Mouse (Mus musculus) cerebellum, postnatal 10 days (tissue): ENCODE measurements around the gene Arid2.

ENCODE experiments used
- DNase-seq, 2 experiments: peaks; one replicate each; pipeline ENCODE4 v3.0.0; 2021; ENCODE audit warnings: mixed read lengths in 2 of 2

Gene Arid2

DNA sequence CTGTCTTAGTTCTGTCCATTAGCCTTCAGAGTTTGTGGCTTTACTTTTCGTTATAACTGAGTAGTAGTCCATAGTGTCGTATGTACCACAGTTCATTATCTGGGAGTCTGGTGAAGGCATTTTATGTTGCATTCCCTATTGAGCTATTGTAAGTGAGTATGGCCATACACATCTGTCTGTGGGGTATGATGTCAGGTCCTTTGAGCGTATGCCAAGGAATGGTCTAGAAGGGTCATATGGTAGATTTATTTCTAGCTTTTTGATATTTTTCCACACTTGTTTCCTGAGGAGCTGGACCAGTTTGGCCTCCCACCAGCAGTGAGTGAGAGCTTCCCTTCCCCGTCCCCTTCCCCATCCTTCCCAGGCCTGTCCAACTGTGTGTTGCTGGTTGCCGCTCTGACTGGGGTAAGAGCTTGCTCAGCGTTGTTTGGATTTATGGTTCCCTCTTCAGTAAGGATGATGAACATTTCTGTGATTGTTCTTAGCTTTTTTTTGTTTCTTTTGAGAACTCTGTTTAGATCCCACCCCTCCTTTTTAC lies 58.1 kb downstream of the Arid2 start:
- DNase-seq: peak; percentile 24 to 41

DNA sequence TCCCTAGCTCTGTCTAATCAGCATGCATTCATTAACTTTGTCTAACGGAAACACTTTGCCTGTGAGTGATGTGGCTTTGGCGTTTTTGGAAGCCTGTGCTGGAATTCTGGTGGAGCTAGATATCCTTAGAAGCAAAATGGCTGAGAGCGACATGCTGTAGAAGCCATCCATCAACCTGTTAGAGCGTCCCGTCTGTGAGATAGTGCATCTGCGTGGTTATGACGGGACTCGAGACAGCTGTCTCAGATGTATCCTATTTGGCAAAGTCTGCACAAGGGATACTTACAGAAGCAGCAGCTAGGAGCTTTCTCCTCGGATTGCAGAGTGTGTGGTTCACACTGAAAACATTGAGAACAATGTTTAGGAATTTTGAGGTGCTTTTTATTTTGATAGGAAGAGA lies 64.1 kb downstream of the Arid2 start:
- no peak for DNase-seq

DNA sequence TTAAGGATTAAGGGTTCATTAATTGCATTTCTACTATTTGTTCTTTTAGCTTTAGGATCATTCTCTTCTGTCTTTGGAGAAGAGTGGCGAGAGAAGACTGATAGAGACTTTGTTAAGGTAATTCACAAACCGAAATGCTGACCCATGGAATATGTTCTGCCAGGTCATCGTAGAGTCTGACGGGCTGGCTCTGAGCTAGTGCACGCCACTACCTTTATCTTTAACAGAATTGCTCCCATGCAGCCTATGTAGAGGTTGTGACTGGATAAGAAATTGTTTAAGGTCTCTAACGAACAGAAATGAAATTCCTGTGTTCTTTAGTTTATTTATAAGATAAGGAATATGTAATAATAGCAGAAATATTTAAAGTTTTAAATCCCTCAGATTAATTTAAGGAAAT lies 71.6 kb downstream of the Arid2 start:
- no peak for DNase-seq

DNA sequence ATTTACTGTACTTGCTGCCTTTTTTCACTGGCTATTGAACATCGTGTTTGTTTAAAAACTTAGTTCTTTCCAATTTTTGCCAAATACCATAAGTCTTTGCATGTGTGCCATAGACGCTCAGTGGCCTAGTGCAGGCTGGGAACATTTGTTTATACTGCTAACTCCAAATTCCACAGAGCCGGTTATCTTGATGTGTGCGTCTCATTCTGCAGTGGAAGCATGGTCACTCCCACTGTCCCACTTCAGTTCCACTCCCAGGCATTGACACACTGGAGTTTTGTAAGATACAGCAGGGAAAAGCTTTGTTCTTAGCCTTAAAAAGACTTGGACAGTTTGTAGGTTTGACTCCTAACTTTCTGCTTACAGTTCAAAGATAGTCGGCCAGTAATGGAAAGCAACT lies 73.3 kb downstream of the Arid2 start:
- DNase-seq: no peak

DNA sequence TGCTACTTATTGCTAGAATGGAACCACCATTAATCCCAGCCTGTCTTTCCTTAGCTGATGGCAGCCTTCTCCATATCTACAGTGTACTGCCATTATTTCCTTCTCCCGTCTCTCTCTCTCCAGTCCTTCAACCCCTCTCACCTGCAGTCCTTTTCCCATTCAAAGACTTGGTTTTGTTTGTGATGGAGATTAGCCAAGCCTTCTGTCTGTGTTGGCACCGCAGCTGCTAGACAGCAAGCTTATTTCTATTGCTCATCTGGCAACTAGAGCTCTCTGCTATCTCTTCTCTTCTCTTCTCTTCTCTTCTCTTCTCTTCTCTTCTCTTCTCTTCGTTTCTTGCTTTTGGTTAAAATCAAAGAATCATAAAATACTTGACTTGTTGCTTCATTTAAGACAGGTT lies 78.0 kb downstream of the Arid2 start:
- DNase-seq: peak; percentile 46 to 53

DNA sequence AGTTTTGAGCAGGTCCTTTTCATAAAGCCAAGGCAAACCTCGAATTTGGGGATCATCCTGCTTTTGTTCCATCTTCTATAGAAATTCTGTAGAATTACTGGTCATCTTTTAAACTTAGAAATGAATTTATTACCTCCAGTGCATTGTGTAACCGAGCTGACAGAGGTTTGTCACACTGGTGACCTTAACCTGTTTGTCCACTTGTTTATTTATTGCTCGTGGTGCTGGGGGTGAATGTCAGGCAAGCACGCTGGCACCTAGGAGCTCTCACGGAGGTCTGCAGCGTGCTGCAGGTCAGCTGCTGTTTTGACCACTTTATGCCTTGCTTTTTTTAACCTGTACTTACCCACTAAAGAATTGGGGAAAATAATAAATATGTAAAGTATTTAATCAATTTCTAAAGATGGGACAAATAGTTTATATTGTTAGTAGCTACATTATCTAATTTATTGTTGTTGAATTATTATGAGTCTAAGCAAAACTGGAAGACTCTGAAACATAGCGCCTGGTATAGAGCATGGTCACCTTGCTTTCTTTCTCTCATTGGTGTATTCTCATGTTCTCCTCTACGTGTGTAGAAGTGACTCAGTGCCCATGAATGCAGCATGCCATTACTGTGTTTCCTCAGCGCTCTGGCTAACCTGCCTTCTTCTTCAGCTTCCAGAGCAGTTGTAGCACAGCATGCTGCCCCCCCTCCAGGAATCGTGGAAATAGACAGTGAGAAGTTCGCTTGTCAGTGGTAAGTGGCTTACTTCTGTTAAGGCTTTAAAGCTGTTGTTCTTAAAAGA lies 79.1 kb downstream of the Arid2 start:
- peak in 1 of 2 experiments; percentile 16 for DNase-seq

DNA sequence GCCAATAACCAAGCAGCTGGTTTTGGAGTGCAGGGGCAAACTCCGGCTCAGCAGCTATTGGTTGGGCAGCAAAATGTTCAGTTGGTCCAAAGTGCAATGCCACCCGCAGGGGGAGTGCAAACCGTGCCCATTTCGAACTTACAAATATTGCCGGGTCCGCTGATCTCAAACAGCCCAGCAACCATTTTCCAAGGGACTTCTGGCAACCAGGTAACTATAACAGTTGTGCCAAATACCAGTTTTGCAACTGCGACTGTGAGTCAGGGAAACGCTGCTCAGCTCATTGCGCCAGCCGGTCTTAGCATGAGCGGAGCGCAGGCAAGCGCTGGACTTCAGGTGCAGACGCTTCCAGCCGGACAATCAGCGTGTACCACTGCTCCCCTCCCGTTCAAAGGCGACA lies 84.0 kb downstream of the Arid2 start:
- DNase-seq: no peak

DNA sequence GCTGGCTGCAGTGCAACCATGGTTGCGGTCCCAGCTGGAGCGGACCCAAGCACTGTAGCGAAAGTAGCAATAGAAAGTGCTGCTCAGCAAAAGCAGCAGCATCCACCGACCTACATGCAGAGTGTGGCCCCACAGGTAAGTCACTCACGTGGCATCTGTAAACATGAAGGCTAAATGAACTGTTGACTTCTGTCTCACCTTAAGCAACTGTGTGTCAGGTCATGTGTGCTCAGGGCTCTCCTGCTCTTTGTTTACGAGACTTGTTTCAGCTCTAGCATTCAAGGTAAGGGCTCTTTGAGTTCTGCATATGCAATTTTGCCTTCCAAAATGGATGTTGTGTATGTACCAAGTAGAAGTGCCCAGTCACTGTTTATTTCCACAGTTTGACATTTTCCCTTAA lies 85.3 kb downstream of the Arid2 start:
- DNase-seq: no peak

DNA sequence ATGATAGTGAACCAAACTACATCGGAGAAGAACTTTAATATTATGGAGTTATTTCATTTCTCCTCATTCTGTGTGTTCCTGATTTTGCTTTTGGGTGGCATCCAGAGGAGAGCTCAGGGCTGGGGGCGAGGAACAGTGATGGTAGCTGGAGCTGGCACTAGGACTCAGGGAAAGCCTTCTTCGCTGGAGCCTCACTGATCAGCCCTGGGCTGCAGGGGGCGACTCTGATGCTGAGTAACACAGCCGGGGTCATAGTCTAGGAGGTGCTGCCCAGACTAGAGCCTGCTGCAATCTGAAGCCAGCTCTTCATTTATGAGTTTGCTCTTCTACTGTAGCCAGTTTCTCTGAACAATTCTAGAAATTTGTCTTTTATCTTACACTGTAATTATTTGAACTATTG lies 85.8 kb downstream of the Arid2 start:
- peak in 1 of 2 experiments; percentile 29 for DNase-seq

DNA sequence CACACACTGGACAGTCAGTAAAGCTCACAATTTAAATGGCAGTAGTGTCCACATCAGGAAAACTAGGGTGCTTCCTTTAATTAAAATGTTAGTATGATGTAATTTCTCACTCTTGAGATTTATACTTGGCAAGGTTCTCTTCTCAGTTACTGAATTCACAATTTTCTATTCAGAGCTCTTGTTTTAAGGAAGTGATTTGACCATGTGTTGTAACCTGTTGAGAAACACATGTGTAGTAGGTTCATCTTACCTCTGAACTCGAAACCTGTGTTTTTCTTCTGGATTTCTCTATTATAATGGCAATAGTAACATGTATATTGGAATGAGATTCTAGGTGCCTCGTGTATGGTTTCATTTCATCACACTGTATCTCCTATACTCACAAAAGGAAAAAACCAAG lies 88.9 kb downstream of the Arid2 start:
- no peak for DNase-seq

DNA sequence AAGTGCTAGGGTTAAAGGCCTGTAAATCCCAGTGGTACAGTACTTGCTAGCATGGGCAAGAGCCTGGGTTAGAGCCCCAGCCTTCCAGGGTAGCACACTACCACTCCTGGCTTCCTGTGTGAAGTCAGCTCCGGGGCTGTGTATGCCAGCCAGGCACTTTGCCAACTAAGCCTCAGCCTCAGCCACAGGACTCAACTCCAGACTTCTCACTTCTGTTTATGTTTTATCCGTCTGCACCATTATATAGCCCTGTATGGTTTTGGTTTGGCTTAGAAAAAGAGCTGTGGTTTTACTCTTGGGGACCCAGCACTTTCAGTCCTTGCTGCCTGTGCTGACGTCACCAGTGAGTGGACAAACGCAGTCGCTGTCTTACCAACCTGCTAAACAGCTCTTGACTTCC lies 89.9 kb downstream of the Arid2 start:
- DNase-seq: peak; percentile 63 to 68

DNA sequence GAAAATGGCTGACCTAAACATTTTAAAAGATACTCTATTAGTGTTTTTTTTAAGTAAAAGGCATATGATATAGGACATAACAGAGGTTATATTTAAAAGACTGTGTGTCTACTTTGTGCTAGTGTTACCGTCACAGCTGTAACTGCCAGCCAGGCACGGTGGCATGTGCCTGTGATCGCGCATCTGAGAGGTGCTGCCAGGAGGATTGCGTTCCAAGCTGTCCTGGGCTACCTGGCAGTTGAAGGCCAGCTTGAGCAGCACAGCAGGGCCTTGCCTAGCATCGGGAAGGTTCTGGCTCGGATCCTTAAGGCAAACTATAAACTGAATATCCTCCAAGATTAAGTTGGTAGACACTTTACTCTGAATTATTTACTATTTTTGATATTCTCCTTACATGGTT lies 90.4 kb downstream of the Arid2 start:
- peak; percentile 76 to 81 for DNase-seq

DNA sequence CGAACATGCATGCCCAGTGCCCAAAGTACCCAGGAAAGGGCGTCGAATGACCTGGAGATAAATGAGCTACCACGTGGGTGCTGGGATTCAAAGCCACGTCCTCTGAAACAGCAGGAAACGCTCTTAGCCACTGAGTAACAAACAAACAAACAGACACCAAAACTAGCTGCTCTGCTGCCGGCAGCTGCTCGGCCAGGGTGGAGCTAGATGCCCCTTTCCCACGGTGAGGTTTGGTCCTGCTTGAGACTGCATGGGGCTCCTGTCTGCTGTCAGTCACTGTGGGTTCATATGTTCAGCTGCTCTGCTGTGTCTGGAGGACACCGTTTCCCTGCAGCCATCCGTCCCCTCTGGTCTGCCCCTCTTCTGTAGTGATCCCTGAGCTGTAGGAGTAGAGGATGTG lies 94.9 kb downstream of the Arid2 start:
- no peak for DNase-seq

DNA sequence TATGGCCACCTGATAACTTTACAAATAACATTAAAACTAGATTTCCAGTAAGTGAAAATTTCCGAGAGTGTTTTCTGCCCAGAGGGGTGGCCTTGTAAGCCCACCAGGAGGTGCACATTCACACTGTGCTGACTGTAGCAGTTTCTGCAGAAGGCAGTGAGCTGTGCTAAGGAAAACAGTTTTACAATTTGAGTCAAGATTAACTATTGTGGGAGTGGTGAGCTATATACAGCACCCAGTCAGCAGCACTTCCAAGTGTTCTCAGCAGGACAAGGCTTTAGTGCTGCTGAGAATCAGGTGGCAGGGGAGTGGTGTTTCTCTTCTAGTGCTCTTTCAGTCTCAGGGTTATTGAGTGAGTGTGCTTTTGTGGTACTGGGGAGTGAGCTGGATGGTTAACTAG lies 101.2 kb downstream of the Arid2 start:
- DNase-seq: no peak

DNA sequence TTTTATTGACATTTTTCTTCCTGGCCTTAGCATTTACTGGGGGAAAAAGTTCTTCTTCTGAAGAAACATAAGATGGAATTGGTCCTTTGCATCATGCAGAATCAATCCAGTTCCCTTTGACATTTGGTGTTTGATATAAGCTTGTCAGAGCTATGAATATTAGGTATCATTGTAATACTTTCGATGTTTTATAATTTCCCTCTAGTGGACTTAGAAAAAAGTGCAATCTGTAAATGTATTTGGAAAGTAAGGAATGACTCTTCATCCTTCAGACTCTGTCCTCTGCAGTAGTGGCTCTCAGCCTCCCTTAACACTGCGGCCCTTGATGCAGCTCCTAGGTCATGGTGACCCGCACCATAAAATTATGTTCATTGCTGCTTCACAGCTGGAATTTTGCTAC lies 105.6 kb downstream of the Arid2 start:
- DNase-seq: no peak

DNA sequence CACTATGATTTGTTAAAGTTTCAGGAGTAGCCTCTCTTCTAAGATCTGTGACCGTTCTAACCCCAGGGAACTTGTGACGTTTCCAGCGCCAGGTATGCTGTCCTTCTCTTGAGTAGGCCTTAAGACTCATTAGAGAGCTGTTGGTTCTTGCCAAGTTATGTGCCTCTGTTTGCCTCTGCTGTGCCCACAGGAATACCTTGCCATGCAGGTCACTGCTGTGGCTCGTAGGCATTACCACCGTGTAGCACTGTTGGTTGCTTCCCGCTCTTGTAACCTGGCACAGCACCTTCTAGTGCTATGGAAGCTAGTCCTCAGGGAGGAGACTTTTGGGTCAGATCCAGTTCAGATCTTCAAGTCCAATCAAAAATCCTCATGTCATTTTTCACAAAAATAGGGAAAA lies 107.8 kb downstream of the Arid2 start:
- no peak for DNase-seq

DNA sequence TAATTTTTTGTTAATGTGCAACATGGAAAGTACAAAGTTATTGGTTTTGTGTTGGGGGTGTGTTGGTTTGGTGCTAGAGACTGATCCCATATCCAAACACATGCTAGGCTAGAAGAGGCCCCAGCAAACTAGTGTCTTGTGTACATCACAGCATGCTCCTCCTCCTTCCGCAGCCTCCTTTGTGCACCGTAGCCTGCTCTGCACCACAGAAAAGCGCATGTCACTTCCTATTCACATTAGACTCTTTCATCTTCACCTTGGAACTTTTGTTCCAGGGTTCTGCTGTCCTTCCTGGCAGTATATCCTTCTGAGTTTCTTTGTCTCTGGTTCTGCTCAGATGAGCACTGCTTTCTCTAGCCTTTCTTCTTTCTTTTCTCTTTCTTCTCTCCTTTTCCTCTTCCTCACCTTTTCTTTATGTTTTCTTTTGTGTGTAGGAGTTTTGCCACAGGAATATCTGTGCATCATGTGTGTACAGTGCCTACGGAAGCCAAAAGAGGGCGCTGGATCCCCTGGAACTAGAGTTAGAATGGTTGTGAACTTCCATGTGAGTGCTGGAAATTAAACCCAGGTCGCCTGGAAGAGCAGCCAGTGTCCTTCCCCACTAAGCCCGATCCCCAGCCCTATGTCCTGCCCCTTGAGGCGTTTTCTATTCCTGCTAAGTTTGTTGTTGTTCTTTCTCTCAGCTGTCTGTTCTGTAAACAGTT lies 109.5 kb downstream of the Arid2 start:
- no peak for DNase-seq

DNA sequence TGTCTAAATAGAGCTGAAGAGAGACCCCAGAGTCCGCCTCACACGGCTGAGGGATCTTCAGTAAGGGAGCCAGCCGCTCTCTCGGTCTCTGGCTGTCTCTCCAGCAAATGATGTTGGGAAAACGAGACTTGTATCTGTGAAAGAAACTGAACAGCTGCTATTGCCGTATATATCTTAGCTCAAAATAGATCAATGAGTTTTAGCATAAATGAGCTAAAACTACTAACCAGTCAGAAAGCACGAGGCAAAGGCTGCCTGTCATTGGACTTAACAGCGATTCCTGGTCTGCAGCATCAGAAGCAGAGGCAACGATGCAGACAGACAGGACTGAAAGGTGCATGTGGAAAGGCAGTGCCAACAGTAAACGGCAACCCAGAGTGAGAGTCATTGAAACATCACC lies 111.0 kb downstream of the Arid2 start:
- no peak for DNase-seq

DNA sequence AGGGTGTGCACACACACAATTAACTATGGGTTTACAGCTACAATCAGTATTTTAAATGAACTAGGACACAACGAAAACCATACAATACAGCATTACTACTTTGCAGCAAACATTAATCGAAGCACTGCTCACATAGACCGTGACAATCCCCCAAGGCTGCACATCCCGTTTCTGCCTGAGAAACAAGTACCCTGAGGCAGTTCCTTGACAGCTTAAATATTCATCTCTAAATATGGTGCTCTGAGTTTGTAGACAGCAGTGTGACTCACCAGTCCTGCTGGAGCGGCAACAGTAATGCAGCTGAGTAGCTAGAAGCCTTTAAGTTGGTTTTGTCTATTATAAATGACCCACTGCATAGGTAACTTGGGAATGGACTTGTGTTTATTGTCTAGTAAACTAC lies 118.2 kb downstream of the Arid2 start:
- no peak for DNase-seq

DNA sequence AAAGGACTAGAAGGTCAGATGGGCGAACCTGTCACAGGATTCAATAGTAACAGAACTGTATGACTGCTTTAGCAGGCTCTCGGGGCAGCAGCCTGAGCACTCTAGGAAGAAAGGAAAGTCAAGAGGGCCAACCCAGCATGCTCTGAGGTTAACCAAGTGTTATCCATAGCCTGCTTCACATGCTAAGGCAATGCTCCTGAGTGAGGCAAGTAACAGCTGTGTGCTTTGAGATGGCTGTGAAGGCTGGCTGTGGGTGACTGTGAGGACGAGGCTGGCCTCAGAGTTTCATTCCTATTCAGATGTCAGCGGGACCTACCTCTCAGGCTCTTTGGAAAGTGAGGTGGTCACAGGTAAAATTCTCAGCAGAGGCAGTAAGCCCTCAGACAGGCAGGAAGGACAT lies 118.9 kb downstream of the Arid2 start:
- no peak for DNase-seq

DNA sequence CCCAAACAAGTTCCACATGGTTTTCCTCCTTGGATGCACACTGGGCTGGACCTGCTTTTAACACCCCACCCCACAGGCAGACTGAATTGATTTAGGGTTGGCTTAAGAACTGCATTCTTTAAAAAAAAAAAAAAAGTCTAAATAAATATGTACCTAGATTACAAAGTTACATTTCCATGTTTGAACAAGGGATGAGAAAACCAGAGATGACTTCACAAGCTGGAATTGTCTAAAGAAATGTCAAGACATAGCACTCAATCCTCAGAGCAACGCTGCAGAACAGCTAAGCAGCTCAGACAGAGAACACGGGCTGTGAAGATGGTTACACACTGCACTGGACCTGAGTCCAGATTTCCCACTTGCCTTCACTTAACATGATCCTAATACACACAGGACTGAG lies 119.8 kb downstream of the Arid2 start:
- DNase-seq: no peak

DNA sequence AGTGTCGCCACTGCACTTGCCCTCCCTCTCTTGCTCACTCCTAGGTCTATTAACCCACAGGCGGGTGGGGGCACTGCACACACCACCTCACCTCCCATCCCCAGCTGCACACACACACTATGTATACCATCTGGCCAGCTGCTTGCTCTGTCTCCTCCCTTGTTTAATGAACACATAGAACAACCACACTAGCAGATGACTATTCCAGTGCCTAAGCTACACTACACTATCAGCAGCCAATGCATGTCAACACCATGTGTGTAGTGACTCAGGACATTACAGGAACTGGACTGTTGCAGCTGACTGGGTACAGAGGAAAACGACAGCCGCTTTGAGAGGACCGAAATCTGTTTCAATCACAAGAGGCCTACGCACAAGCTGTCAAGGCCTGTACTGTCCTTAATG lies 121.4 kb downstream of the Arid2 start:
- DNase-seq: no peak

DNA sequence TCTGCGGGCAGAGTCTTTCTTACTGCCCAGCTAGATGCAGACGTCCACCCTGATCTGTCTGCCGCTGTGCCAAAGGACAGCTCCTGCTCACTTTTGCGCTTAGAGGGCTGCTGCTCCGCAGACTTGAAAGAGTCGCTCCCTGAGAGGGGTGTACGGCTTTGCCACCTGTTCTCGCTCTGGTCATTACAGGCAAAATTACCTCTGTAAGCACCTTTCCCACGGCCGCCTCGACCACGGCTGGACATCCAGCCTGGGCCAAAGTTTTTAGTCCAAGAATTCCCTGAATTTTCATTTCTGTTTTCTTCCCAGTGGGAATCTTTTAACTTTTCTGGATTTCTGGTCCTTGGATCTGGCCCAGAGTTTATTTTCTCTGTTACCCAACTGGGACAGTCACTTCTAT lies 130.8 kb downstream of the Arid2 start:
- no peak for DNase-seq

DNA sequence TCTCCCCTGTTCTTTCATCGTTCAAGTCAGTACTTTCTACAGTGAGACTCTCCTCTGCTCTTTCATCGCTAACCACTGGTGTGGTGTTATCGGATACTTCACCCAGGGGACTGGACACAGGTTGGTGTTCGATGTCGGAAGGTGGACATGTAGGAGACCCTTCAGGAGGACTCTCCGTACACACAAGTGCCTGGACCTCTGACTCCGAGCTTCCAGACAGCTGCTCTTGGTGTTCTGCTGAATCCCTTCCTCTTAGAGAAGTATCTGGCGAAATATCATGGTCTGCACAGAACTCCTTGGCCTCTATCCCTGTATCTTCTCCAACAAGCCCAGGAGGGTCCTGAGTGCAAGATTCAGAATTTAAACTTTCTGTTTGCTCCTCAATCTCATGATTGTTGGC lies 132.6 kb downstream of the Arid2 start:
- DNase-seq: no peak
